Comparison of ENCODE assay signal across 14 mouse cellular contexts in the genomic region with DNA sequence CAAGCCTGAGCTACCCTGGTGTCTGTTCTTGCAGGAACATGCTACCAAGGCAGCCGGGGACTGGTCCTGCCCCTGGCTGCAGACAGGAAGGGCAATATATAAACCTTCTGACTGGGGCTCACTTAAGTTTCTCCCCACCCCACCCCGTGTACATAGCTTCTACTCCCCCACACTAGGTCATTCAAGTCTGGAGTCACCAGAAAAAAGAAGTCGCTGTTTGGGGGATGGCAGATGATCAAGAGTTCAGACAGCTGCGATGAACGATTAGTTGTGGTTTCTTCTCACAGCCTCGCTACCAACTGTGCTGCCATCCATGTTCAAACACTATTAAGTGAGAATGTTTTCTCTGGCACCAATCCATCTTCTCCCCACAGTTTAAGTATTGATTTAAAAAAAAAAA. TPM values are rescaled to one million over a fixed set of nuclear protein-coding genes. Genes with fewer than 3 reads are reported as not detected.
DNase-seq lines count a peak whose midpoint lies in the region; ATAC-seq and TF ChIP-seq lines count a peak whose summit lies in the region.
"Had no signal": no experiment of that assay in that cellular context is flagged by ENCODE, and none has a peak within 500 bp of the region (broad histone marks: within the 10 kb centered on the region; RNA-seq: fewer than 3 reads in every experiment).

No protein-coding gene starts in this region.

- no peaks in the 10 kb centered on the region for H3K27me3 ChIP-seq in C2C12 (ENCODE audit: control insufficient read depth, insufficient read depth, insufficient read length)
- H3K27me3 ChIP-seq in embryonic facial prominence, embryonic 15.5 days = no peaks in the 10 kb centered on the region
- H3K27me3 ChIP-seq in forebrain, embryonic 11.5 days (ENCODE audit: control insufficient read depth, insufficient read depth, low read length) = no peaks in the 10 kb centered on the region
- H3K27me3 ChIP-seq: kidney, embryonic 15.5 days; stomach, embryonic 15.5 days had no signal

- H3K9ac ChIP-seq in embryonic facial prominence, embryonic 15.5 days = no peak overlapping the region
- no peak overlapping the region for H3K9ac ChIP-seq in forebrain, embryonic 11.5 days (ENCODE audit: low read length)
- H3K9ac ChIP-seq: kidney, embryonic 15.5 days; stomach, embryonic 15.5 days had no signal

- no peaks in the 10 kb centered on the region for H3K79me3 ChIP-seq in C2C12 (ENCODE audit: low read depth)

- H3K4me2 ChIP-seq in embryonic facial prominence, embryonic 15.5 days (replicated peaks) = no peak overlapping the region
- H3K4me2 ChIP-seq in forebrain, embryonic 11.5 days (ENCODE audit: low read depth, low read length, severe bottlenecking) = no peak overlapping the region
- H3K4me2 ChIP-seq: kidney, embryonic 15.5 days; stomach, embryonic 15.5 days had no signal

- no peak overlapping the region for H3K4me3 ChIP-seq in C2C12 (ENCODE audit: insufficient read depth, poor library complexity, severe bottlenecking)
- H3K4me3 ChIP-seq in embryonic facial prominence, embryonic 15.5 days (replicated peaks) = no peak overlapping the region
- no peak overlapping the region for H3K4me3 ChIP-seq in forebrain, embryonic 11.5 days (ENCODE audit: low read depth, low read length)
- H3K4me3 ChIP-seq: erythroblast, embryonic 14.5 days; kidney, embryonic 15.5 days; stomach, embryonic 15.5 days had no signal

- no peaks in the 10 kb centered on the region for H3K36me3 ChIP-seq in C2C12 (ENCODE audit: control insufficient read depth, insufficient read depth)
- no peaks in the 10 kb centered on the region for H3K36me3 ChIP-seq in embryonic facial prominence, embryonic 15.5 days
- no peaks in the 10 kb centered on the region for H3K36me3 ChIP-seq in forebrain, embryonic 11.5 days (ENCODE audit: control insufficient read depth, insufficient read depth, low read length)
- H3K36me3 ChIP-seq: kidney, embryonic 15.5 days; stomach, embryonic 15.5 days had no signal

- TF ChIP-seq CTCF in C2C12 (IDR thresholded peaks at IDR 0.05; ENCODE audit: control insufficient read depth, insufficient read depth, insufficient read length) = no peak

- H3K9me3 ChIP-seq in embryonic facial prominence, embryonic 15.5 days (replicated peaks) = no peaks in the 10 kb centered on the region
- H3K9me3 ChIP-seq in forebrain, embryonic 11.5 days (ENCODE audit: control insufficient read depth, low read length) = no peaks in the 10 kb centered on the region
- H3K9me3 ChIP-seq: kidney, embryonic 15.5 days; stomach, embryonic 15.5 days had no signal

- H3K79me2 ChIP-seq in C2C12 (ENCODE audit: control insufficient read depth, insufficient read depth) = no peaks in the 10 kb centered on the region

- no peak overlapping the region for H3K27ac ChIP-seq in embryonic facial prominence, embryonic 15.5 days (replicated peaks)
- H3K27ac ChIP-seq in forebrain, embryonic 11.5 days (ENCODE audit: low read depth, low read length) = no peak overlapping the region
- H3K27ac ChIP-seq: kidney, embryonic 15.5 days; stomach, embryonic 15.5 days had no signal

- no peak overlapping the region for H3ac ChIP-seq in C2C12 (ENCODE audit: control insufficient read depth, insufficient read length, low read depth)

- ATAC-seq in embryonic facial prominence, embryonic 15.5 days (ENCODE audit: insufficient number of reproducible peaks, low FRiP score, low TSS enrichment, low read depth) = peak; percentile 75
- ATAC-seq in forebrain, embryonic 11.5 days (replicated peaks; ENCODE audit: low FRiP score) = no peak

- H3K4me1 ChIP-seq in embryonic facial prominence, embryonic 15.5 days = no peaks in the 10 kb centered on the region
- H3K4me1 ChIP-seq in forebrain, embryonic 11.5 days (replicated peaks; ENCODE audit: control insufficient read depth, insufficient read depth, low read length) = no peaks in the 10 kb centered on the region
- H3K4me1 ChIP-seq: kidney, embryonic 15.5 days; stomach, embryonic 15.5 days had no signal

- DNase-seq in layer of hippocampus, adult 9-11 months = peak; percentile 25
- no peak for DNase-seq in layer of hippocampus, postnatal 36 days
- DNase-seq in 3T3-L1 (ENCODE audit: low read depth, low spot score) = peak; percentile 41
- no peak for DNase-seq in thymus, adult 18-20 months
- DNase-seq in left cerebral cortex, postnatal 14 days (ENCODE audit: low spot score in 2 of 2) = no peak
- DNase-seq in forebrain, embryonic 11.5 days (ENCODE audit: low spot score) = no peak
- DNase-seq: adrenal gland, postnatal 14 days; gastrocnemius, postnatal 36 days; thymus, postnatal 36 days had no signal

- intact Hi-C loops in left cerebral cortex, postnatal 14 days (cut with DNase I) = loop anchor here (5.0 to 10.0 kb wide), 2 partner anchors 57 to 120 kb away; partner anchors contain the start of gene Susd5

- WGBS in embryonic facial prominence, embryonic 15.5 days = 46% methylated on average over 6 of the region's 6 CpGs
- WGBS in forebrain, embryonic 11.5 days = 85% methylated on average over 6 of the region's 6 CpGs

TF ChIP-seq in C2C12, 6 proteins besides CTCF, POLR2A, EP300 and RAD21:
- peak; percentile 87 for TF ChIP-seq MYOD1 (IDR thresholded peaks at IDR 0.05; ENCODE audit: control insufficient read depth, insufficient read length, low read depth)
- TF ChIP-seq MYOG (IDR thresholded peaks at IDR 0.05; ENCODE audit: control insufficient read depth, extremely low read depth, insufficient read length) = no peak

RNA-seq across cellular contexts. Expression of gene Susd5, which starts 55.3 kb away (rescaled TPM):
- 1 to 10 TPM; 3.0 to 4.3 TPM for total RNA-seq in layer of hippocampus, postnatal 36 days (2021)
- 0.50 TPM for polyA plus RNA-seq in C2C12 (2012; fragmentation: generic; extraction: Trizol)
- polyA plus RNA-seq in embryonic facial prominence, embryonic 15.5 days (2015; fragmentation: Nextera tagmentation; extraction: Ambion mirVana) = 9.7 and 17.2 TPM in 2 replicates
- 10 to 100 TPM; 12.7 to 16.9 TPM for total RNA-seq in left cerebral cortex, postnatal 14 days (2021)
- 0.08 TPM in 1 of 2 replicates, not detected in the other for polyA plus RNA-seq in forebrain, embryonic 11.5 days (2014; fragmentation: Nextera tagmentation; extraction: Ambion mirVana)
- polyA plus RNA-seq: erythroblast, embryonic 14.5 days had no signal

Comparison
In these comparisons a context has a peak if more than half of its experiments do, and no peak if none do; other contexts are left out.
1. DNase-seq: peak in layer of hippocampus, adult 9-11 months (single experiment) and 3T3-L1 (single experiment); none in layer of hippocampus, postnatal 36 days (0 of 2), thymus, adult 18-20 months (0 of 2), left cerebral cortex, postnatal 14 days (0 of 2) and forebrain, embryonic 11.5 days (single experiment).